Mouse (Mus musculus) kidney, adult 2 months (tissue): ENCODE measurements around the gene Sik2.

ENCODE experiments used
- CTCF ChIP-seq: fragments of 200-500 bp; conservative IDR thresholded peaks from 2 replicates; pipeline ENCODE4 v1.5.1; 2011; ENCODE audit warnings: low read depth, mild to moderate bottlenecking, control low read depth, low read length, moderate library complexity, mixed read lengths; ENCODE audit not compliant: insufficient read depth, insufficient read length
- POLR2A ChIP-seq: fragments of 200-500 bp; IDR thresholded peaks from one replicate; pipeline ENCODE4 v1.6.1; 2011; ENCODE audit warnings: low read depth, low read length, control low read depth

DNA sequence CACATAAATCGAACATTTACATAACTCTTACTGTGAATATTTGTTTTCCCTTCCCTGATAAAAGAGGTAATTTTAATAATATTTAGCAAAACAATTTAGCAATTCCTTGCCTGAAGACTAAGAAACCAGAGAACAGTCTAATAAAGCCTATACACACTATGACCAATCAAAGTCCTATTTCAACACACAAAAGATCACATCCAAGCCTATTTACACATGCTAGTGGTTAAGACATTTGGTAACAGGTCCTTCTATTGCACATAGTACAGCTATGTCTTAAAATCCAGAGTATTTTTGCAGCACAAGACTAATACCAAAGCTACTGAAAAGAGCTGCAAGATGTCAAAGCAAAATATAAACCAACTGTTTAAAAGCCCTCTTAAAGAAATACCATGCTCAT is 4.8 kb downstream of the Sik2 start:
- no peak for TF ChIP-seq CTCF
- no peak for TF ChIP-seq POLR2A
